Mouse (Mus musculus) urinary bladder, postnatal 14 days (tissue): ENCODE data around the gene Socs5.

ENCODE experiments used
- DNase-seq: peaks from one replicate; pipeline ENCODE4 v3.0.0; 2021; ENCODE audit warnings: low spot score

The Socs5 gene

DNA sequence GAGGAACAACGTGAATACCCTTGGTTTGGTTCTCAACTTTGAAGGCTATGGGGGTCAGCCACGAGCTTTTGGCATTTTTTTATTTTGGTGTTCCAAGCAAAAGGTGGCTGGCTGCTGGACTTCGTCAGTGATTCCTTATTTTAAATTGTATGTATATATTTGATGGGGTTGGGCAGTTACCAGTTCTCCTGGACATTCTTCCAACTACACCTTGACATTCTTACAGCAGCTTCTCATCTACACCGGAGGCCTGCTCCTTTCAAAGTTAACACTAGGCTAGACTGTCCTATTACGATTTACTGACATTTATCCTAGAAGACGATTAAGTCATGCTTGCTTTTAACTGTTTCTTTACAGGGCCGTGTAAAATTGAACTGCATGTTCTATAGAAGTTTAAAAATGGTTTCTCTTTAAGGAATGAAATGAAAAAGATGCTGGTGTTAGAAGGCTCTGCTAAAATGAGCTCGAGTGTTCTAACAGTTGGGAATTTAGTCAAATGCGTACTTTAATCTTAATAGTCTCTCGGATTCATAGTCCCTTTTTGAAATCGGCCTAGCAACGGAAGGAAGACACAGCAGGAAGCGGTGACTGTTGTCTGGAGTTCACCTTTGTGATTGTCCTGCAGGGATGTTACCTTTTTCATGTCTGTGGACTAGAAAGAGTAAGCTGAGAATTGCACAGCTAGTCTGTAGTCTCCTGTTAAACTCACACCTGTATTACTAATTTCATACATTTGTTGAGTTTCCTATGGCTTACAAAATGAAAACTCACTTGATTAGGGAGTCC, 1.2 kb downstream of the Socs5 start:
- no peak for DNase-seq

DNA sequence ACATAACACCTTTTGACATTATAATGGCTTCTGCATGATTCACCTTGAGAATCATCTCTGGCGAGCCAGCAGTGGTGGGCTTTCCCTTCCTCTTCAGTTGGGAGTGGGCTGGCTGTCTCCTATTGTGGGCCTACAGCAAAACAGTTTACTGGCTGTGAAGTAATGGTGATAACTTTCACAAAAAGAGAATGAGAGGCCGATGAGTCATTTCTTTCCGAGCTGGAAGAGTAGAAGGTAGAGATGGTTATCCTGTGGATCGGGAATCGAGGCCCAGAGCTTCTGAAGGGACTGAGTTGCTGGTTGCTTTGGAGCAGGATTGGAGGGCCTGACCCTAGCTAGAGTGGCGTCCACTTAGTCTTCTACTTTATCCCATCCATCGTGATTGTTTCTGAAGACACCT, 2.0 kb downstream of the Socs5 start:
- DNase-seq = no peak

DNA sequence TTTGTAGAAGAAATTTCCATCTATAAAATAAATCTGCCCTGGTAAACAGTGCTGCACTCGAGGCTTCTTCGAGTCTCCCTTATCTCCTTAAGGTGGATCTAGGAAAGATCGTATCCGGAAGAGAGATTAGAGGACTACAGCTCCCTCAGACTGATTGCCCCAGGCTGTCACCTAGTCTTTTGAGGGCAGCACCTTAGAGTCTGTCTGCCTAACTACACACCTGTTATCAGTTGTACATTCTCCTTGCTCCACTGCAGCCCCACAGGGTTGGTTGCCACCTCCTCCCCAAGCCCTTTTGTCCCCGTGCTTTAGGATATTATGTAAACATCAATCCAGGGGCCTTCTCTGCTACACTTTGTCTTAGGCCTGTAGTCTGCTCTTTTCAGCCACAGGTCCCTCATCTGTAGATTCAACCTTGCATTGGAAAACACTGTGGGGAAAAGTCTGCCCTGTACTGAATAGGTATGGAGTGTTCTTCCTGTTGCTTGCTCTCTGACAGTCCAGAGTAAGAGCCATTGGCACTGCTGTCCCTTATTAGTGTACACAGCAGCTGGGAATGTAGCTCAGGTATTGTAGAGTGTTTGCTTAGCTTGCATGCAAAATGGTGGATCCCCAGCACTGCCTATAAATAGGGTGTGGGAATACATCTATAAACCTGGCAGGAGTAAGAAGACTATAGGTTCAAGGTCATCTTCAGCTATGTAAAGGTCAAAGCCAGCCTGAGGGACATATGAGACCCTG, 5.5 kb downstream of the Socs5 start:
- no peak for DNase-seq

DNA sequence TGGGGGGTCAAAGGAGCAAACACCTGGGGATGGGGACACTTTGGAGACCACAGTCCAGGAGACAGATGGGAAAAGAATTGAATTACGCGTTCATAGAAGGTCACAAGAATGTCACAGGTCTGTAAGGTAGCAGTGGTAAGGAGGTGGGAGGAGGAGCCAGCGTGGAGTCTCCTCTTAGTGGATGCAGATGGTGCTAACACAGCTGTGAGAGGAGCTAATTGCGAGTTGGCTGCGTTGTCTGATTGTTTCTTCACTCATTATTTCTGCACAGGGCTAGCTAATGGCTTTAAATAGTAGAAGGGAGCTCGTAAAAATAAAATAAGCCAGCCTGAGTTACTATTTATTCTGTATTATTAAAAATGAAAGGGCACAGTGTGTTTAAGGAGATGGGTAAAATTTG, 8.1 kb downstream of the Socs5 start:
- DNase-seq = no peak

DNA sequence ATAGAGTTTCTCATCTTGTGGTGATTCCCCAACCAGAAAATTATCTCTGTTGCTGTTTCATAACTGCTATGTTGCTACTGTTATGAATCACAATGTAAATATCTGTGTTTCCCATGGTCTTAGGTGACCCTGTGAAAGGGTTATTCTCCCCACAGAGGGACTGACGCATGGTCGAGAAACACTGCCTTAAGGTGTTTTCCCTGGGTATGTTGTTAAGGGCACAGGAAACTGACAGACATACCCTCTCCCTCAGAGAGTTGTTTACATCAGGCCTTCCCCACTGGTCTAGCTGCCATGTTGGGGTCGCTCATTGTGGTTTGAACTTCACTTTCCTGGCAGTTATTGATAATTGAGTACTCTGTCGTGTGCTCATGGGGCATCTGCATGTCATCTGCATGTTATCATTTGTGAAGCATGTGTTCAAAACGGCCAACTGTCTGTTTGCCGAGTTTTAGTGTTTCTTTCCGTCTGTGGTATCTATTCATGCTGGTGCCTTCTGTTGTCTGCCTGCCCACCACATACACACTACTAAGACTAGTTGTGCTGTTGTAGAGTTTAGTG, 11.6 kb downstream of the Socs5 start:
- no peak for DNase-seq

DNA sequence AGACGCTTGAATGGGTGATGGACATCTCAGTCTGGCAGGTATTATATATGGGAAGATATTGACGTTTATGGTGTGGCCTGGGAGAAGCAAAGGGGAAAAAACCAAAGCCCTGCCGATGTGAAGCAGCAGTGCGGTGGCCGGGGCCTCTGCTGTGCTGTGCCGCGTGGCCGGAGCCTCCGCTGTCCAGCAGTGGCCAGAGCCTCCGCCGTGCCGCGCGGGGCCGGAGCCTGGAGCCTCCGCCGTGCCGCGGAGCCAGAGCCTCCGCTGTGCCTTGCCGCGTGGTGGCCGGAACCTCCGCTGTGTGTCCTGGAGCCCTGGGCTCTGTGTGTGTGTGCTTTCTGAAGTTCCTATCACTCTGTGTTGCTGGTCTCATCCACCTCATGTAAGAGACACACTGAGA, 17.9 kb downstream of the Socs5 start:
- DNase-seq = no peak

DNA sequence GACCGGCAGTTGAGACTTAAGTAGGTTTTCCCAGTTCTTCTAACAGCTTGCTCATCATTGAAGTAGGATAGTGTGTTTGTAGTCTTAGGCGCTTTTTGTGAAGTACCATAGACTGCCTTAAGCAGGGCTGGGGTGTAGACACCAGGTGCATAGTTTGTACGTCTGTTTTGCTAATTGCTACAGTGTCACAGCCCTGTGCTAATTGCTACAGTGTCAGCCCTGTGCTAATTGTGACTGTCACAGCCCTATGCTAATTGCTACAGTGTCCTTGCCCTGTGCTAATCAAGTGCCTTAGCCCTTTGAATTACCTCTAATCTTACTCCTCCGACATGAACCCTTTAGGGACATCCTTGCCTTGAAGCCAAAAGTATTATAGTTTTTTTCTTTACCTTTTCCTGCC, 24.8 kb downstream of the Socs5 start:
- no peak for DNase-seq

DNA sequence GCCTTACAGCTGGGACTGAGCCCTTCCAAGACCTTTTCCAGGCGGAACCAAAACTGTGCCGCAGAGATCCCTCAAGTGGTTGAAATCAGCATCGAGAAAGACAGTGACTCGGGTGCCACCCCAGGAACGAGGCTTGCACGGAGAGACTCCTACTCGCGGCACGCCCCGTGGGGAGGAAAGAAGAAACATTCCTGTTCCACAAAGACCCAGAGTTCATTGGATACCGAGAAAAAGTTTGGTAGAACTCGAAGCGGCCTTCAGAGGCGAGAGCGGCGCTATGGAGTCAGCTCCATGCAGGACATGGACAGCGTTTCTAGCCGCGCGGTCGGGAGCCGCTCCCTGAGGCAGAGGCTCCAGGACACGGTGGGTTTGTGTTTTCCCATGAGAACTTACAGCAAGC, 26.3 kb downstream of the Socs5 start:
- peak; percentile 18 for DNase-seq

DNA sequence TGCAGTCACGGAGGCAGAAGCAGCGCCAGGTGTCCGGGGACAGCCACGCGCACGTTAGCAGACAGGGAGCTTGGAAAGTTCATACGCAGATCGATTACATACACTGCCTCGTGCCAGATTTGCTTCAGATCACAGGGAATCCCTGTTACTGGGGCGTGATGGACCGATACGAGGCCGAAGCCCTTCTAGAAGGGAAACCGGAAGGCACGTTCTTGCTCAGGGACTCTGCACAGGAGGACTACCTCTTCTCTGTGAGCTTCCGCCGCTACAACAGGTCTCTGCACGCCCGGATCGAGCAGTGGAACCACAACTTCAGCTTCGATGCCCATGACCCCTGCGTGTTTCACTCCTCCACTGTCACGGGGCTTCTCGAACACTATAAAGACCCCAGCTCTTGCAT, 27.2 kb downstream of the Socs5 start:
- DNase-seq = no peak

DNA sequence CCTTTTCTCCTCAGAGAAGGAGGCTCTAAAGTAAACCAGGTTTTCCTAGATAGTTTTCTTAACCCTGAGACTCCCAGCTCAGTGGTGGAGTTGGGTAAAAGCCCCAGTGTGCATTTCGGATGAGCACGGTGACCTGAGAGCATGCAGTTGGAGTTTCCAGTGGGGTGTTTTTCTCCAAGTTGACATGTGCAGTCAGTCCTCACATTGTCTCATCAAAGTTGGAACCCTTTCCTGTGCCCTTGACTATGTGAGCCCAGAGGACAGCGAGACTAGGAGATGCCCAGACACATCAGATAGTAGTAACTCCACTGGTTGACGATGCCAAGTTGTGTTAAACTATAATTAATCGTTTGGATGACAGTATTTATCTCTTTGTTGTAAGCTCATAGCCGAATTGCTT, 28.3 kb downstream of the Socs5 start:
- DNase-seq = no peak

DNA sequence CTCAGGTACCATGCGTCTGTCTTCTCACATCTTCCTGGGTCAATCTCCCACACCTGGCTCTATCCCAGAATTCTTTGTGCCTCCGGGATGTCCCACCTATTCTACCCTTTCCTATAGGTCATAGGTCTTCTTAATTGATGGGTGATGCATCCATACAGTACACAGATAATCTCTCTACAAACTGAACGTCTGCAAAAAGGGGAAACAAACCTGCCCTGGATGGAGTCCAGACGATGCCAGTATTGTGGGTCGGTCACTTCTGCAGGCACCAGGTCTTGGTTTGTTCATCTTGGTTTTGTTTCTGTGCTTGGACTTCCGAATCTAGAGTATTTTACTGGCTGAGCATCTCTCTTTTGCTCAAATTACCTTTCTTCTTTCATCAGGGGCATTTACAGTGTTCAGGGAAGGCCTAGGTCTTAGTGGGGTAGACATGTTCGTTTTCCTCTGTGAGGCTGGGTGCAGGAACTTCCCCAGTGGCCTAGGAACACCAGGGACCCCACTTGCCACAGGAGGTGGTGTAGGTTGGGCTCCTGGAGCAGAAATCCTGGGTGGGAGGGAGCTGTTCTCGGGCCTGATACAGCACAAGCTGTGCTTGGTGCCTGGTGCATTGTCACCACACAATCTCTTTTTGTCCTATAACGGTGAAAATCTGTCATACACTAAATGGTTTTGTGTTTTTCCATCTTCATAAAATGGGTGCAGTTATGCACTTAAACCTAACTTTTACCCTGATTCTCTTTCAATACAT, 33.9 kb downstream of the Socs5 start:
- DNase-seq = no peak

DNA sequence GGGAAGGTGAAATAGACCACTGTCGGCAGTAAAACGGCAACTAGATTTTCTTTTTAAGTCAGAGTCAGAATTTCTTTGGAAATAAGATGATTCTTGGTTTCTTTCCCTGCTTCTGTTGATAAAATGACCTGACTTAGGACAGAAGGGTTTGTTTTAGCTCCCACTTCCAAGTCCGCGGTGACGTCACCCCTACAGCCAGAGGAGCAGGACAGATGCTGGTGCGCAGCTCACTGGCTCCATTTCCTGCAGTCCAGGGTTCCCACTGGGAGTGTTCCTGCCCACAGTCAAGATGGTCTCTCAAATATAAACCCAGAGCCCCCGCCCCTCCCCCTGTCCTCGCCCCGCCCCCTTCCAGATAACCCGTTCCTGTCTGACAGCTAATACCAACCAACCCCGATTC, 34.8 kb downstream of the Socs5 start:
- DNase-seq = peak; percentile 66

DNA sequence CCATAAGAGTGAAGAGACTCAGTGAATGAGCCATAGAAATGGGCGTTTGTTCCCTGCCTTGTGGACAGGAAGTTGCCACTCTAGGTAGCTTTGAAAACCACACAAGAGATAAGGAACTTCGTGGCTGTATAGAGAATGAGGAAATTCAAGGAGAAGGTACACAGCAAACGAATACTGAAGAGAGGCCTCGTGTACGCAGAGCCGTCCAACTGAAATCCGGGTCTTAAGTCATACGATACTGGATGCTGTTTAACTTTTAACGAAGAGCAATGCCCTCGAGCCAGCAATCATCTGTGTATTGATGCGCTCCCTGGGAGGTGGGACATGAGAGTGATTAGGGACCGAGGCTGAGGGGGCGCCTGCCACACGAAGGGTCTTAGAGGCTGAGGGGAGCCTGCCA, 35.7 kb downstream of the Socs5 start:
- DNase-seq = no peak

DNA sequence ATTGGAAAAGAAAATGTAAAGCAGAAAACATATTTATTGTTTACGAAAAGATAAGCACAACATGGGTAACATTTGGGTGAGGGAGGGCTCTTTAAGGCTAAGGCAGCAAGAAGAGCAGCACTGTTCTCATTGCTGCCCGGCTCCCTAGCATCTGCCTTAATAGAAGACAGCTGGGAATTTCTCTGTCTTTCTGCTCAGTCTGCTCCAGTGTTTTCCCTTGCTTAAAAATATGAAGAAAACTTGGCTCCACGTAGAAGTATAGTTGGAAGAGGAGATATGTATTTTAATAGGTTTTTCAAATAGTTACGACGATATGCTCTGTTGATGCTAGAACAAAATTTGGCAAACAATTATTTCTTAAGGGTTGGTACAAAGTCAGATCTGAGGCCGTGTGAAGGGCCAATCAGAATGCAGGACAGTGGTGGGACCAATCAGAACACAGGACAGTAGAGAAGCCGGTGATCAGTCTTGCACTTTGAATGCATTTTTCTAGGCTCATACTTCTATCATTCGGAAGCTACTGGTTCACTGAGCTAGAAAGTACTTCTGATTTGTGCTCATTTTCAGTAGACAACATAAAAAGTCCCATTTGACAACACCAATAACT, 39.0 kb downstream of the Socs5 start:
- DNase-seq = no peak

DNA sequence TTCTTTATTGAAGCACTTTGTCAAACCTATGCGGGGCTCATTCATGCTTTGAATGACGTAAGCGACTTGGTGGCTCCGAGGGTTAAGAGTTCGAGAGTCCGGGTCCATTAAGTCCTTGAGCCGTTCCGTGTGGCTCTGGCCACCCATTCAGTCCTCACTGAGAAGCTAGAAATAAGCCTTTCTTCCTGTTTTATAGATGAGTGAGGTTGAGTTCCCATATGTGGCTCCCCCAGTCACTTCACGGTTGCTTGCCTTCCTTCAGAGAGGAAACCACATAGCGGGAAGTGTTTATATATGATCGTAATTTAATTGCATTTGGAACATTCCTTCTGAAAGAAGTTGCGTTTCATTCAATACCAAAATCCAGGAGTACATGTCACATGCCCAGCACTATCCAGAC, 42.3 kb downstream of the Socs5 start:
- DNase-seq = no peak

DNA sequence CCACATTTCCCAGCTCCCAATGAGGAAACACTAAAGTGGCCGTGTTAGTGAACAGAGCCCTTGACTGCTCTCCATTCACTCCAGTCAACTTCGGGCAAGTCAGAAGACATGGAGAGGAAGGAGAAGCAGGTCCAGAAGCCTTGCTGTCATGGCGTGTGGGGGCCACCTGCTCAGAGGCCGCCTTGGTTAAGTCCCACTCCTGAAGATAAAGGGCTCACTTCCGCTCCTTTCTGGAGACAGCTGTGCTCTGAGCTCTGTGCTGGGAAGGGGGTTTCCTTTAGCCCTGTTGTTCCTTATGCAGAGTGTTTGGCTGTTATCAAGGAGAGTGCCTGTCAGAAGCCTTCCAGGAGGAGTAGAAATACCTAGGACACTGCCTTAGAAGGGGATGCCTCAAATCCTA, 45.5 kb downstream of the Socs5 start:
- DNase-seq = no peak

DNA sequence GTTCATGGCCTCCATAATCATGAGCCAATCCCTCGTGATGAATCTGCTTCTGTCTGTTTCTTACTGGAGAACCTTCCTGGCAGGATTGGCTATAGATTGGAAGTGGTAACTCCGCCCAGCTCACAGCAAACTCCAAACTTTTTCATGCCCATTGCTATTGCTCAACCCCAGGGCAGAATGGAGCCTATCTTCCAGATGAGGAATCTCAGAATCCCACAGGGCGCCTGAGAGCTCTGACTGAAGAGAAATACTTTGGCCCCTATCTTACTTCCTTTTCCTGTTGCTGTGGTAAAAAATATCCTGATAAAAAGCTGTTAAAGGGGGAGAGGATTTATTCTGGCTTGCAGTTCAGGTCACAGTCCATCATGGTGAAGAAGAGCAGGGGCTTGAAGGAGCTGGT, 48.2 kb downstream of the Socs5 start:
- no peak for DNase-seq

DNA sequence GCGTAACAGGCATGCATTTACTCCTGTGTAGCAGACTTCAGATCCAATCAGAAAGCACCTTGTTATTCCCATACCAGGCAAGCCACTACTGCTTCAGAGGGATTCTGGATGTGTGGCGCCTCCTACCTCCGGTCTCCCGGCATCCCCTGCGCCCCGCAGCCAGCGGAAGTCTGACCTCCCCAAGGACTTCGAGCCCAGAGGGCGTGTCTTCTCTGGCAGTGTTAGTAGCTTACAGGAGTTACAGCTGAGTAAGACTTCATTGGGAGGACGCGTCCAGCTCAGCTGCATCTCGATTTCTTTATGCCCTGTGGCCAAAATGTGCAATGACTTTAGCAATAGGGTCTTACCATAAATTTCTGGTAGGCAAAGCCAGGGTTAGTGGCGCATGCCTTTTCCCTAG, 50.3 kb downstream of the Socs5 start:
- DNase-seq = no peak

DNA sequence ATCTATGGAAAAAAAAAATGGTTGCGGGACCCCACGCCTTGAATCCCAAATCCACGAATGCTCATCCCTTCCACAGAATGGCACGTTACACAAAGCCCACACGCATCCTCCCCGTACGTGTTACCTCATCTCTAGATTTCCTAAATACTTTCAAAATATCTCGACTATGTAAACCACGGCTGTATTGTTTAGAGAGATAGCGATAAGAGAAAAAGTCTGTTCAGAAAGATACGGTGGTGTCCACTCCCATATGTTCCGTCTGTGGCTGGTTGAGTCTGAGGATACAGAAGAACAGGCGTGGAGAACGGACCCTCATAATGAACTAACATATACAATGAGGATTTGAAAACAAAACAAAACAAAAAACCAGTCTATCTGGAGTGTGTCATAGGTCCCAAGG, 51.1 kb downstream of the Socs5 start:
- DNase-seq = no peak

DNA sequence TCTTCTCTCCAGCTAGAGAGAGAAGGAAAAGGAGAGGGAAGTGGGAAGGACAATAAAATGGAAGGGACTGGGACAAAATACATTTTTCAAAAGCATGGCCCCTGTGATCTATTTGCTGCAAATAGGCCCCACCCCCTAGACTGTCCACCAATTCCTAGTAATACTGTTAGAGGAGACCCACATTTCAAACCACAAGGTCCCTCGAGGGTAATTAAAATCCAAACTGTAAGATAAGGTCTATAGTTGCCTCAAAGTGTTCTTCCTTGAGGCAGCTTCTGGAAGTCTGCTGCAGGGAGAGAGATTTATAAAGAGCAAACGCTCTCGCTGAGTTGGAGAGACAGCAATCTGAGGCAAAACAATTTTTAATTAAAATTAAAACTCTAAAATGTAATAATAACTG, 52.8 kb downstream of the Socs5 start:
- no peak for DNase-seq

DNA sequence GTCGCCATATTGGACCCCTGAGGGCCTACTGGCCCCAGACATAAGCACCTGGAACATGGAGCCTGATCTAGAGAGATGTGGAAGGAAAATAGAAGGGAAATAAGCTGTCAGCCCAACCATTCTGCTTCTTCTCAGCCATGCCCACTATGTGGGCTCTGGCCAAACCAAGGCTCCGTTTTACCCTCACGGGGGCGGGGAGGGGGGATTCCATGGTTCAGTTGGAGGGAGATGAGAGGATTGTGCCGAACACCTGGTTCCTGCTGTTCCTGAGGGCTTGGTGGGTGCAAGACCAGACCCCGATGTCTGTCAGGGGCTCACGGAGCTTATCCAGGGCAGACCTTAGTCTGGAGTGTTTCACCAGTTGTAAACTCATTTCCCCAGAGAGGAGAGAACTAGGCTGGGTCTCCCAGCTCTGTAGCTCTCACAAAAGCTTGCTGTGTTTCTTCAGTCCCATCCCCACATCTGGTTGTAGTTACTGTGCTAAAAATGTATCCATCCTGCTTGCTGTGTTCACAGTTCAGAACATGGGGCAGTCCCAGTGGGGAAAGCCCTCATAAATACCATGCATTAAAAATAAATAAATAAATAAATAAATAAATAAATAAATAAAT, 56.9 kb downstream of the Socs5 start:
- no peak for DNase-seq

DNA sequence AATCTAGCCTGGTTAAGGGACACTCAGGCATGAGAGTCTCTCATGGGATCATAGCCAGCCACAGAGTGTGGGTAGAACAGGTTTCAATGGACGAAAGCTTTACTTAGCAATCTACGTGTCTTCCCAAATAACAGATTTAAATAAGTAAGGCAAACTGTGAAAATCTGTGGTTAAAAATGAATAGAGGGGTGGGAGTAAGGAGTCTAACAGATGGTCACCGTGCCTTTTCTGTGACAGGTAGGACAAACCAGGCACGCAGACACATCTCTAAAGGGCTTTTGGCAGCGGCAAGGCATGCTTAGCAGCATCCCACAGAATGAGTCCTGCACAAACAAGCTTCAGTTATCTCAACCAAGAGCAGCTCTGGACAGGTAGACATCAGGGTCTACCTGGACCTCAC, 59.9 kb downstream of the Socs5 start:
- no peak for DNase-seq
